Mouse (Mus musculus): ENCODE data around the gene Flt4. TPM values are rescaled to one million over a fixed set of nuclear protein-coding genes. Genes with fewer than 3 reads are reported as not detected.

The Flt4 gene
- polyA plus RNA-seq, 1 experiment from 2014 or later, result 6.1 TPM

- Histone ChIP-seq H3K4me2 (no peak overlapping the region), H3K4me1 (replicated peaks) (peaks cover 24% of the 10 kb centered on the region), H3K27me3 (no peaks in the 10 kb centered on the region), H3K9ac (no peak overlapping the region), H3K27ac (no peak overlapping the region), H3K4me3 (no peak overlapping the region), H3K9me3 (replicated peaks) (no peaks in the 10 kb centered on the region), H3K36me3 (no peaks in the 10 kb centered on the region)
- no peak for ATAC-seq (replicated peaks; ENCODE audit: insufficient number of reproducible peaks, insufficient read depth, low FRiP score, low read depth)
- 59% methylated on average over 15 of the region's 15 CpGs for WGBS
Measured at GRCm38 (mm10) chr11:49662292-49662780, 53.3 kb downstream of the Flt4 start.

GRCm38 (mm10) chr11:49663310-49663709 is 54.2 kb downstream of the Flt4 start, which contains the start of gene Scgb3a1:
TSS of gene Scgb3a1 (plus strand) at chr11:49663610.
- Histone ChIP-seq H3K27me3 (no peaks in the 10 kb centered on the region), H3K4me2 (no peak within 1 kb of the TSS), H3K36me3 (no peaks in the 10 kb centered on the region), H3K27ac (no peak within 1 kb of the TSS), H3K4me1 (replicated peaks) (peaks cover 15% of the 10 kb centered on the region), H3K4me3 (no peak within 1 kb of the TSS), H3K9ac (no peak within 1 kb of the TSS), H3K9me3 (replicated peaks) (no peaks in the 10 kb centered on the region)
- WGBS, result 71% methylated on average over 5 of the region's 5 CpGs
- no peak for ATAC-seq (replicated peaks; ENCODE audit: insufficient number of reproducible peaks, insufficient read depth, low FRiP score, low read depth)

GRCm38 (mm10) chr11:49664262-49665140 is 55.4 kb downstream of the Flt4 start:
- H3K4me2 ChIP-seq, result no peak overlapping the region
- ATAC-seq (replicated peaks; ENCODE audit: insufficient number of reproducible peaks, insufficient read depth, low FRiP score, low read depth), result no peak

GRCm38 (mm10) chr11:49665462-49665861 is 56.4 kb downstream of the Flt4 start:
- no peak overlapping the region for H3K27ac ChIP-seq
- 65% methylated on average over 4 of the region's 4 CpGs for WGBS

More at GRCm38 (mm10) chr11:49664262-49665140, 55.4 kb downstream of the Flt4 start:
- Histone ChIP-seq H3K9me3 (replicated peaks) (no peaks in the 10 kb centered on the region), H3K4me3 (no peak overlapping the region), H3K36me3 (peaks cover 8% of the 10 kb centered on the region), H3K9ac (no peak overlapping the region), H3K27me3 (no peaks in the 10 kb centered on the region), H3K4me1 (replicated peaks) (peaks cover 3% of the 10 kb centered on the region; the same call in 1 of the 2 replicates), H3K27ac (no peak overlapping the region)
- 70% methylated on average over 12 of the region's 12 CpGs for whole genome bisulfite sequencing

GRCm38 (mm10) chr11:49673433-49673832 is 64.4 kb downstream of the Flt4 start:
- Histone ChIP-seq H3K4me3 (no peak overlapping the region), H3K36me3 (peaks cover 58% of the 10 kb centered on the region)
- WGBS, result 74% methylated on average over 3 of the region's 3 CpGs

More at GRCm38 (mm10) chr11:49665462-49665861, 56.4 kb downstream of the Flt4 start:
- H3K9ac ChIP-seq, result no peak overlapping the region
- H3K9me3 ChIP-seq (replicated peaks), result no peaks in the 10 kb centered on the region
- H3K4me2 ChIP-seq, result no peak overlapping the region
- H3K4me3 ChIP-seq, result no peak overlapping the region
- peaks cover 17% of the 10 kb centered on the region for H3K36me3 ChIP-seq
- H3K4me1 ChIP-seq (replicated peaks), result no peaks in the 10 kb centered on the region
- H3K27me3 ChIP-seq, result no peaks in the 10 kb centered on the region
- no peak for ATAC-seq (replicated peaks; ENCODE audit: insufficient number of reproducible peaks, insufficient read depth, low FRiP score, low read depth)

GRCm38 (mm10) chr11:49684237-49684973 is 75.3 kb downstream of the Flt4 start:
- ATAC-seq (replicated peaks; ENCODE audit: insufficient number of reproducible peaks, insufficient read depth, low FRiP score, low read depth), result peak; percentile 72
- Histone ChIP-seq H3K27ac (peak overlapping the region; percentile 91), H3K4me2 (peak overlapping the region; percentile 29), H3K4me1 (replicated peaks) (peaks cover 5% of the 10 kb centered on the region), H3K9me3 (replicated peaks) (no peaks in the 10 kb centered on the region), H3K36me3 (peaks cover 63% of the 10 kb centered on the region), H3K27me3 (no peaks in the 10 kb centered on the region), H3K9ac (no peak overlapping the region), H3K4me3 (no peak overlapping the region)
- 58% methylated on average over 12 of the region's 12 CpGs for WGBS

More at GRCm38 (mm10) chr11:49673433-49673832, 64.4 kb downstream of the Flt4 start:
- no peak overlapping the region for H3K27ac ChIP-seq
- no peaks in the 10 kb centered on the region for H3K4me1 ChIP-seq (replicated peaks)
- H3K27me3 ChIP-seq, result no peaks in the 10 kb centered on the region
- H3K9me3 ChIP-seq (replicated peaks), result no peaks in the 10 kb centered on the region
- H3K9ac ChIP-seq, result no peak overlapping the region
- no peak overlapping the region for H3K4me2 ChIP-seq
- ATAC-seq (replicated peaks; ENCODE audit: insufficient number of reproducible peaks, insufficient read depth, low FRiP score, low read depth), result no peak

- ATAC-seq (replicated peaks; ENCODE audit: insufficient number of reproducible peaks, insufficient read depth, low FRiP score, low read depth), result no peak
- H3K27me3 ChIP-seq, result no peaks in the 10 kb centered on the region
- no peak overlapping the region for H3K27ac ChIP-seq
- H3K9me3 ChIP-seq (replicated peaks), result no peaks in the 10 kb centered on the region
- WGBS, result 91% methylated on average over 3 of the region's 3 CpGs
- 0 out of 2 replicates have a peak, but pooled peaks cover 9% of the 10 kb centered on the region for H3K4me1 ChIP-seq (replicated peaks)
- H3K36me3 ChIP-seq, result peaks cover 29% of the 10 kb centered on the region
- H3K4me3 ChIP-seq, result no peak overlapping the region
- H3K9ac ChIP-seq, result no peak overlapping the region
- H3K4me2 ChIP-seq, result no peak overlapping the region
Measured at GRCm38 (mm10) chr11:49695013-49695412, 86.0 kb downstream of the Flt4 start.

GRCm38 (mm10) chr11:49695695-49696094 is 86.6 kb downstream of the Flt4 start:
- no peak for ATAC-seq (replicated peaks; ENCODE audit: insufficient number of reproducible peaks, insufficient read depth, low FRiP score, low read depth)
- 0 out of 2 replicates have a peak, but pooled peaks cover 5% of the 10 kb centered on the region for H3K4me1 ChIP-seq (replicated peaks)
- 97% methylated on average over 2 of the region's 2 CpGs for WGBS
- no peak overlapping the region for H3K27ac ChIP-seq
- H3K9me3 ChIP-seq (replicated peaks), result no peaks in the 10 kb centered on the region
- H3K4me3 ChIP-seq, result no peak overlapping the region
- no peak overlapping the region for H3K4me2 ChIP-seq
- H3K27me3 ChIP-seq, result no peaks in the 10 kb centered on the region
- H3K9ac ChIP-seq, result no peak overlapping the region
- H3K36me3 ChIP-seq, result peaks cover 23% of the 10 kb centered on the region

GRCm38 (mm10) chr11:49696472-49696871 is 87.4 kb downstream of the Flt4 start:
- no peak for ATAC-seq (replicated peaks; ENCODE audit: insufficient number of reproducible peaks, insufficient read depth, low FRiP score, low read depth)
- H3K9ac ChIP-seq, result no peak overlapping the region
- no peaks in the 10 kb centered on the region for H3K9me3 ChIP-seq (replicated peaks)
- H3K27me3 ChIP-seq, result no peaks in the 10 kb centered on the region
- H3K4me2 ChIP-seq, result no peak overlapping the region
- H3K4me1 ChIP-seq (replicated peaks), result 0 out of 2 replicates have a peak, but pooled peaks cover 4% of the 10 kb centered on the region
- no peak overlapping the region for H3K27ac ChIP-seq
- 71% methylated on average over 2 of the region's 2 CpGs for WGBS
- H3K4me3 ChIP-seq, result no peak overlapping the region
- peaks cover 28% of the 10 kb centered on the region for H3K36me3 ChIP-seq

- no peak for ATAC-seq (replicated peaks; ENCODE audit: insufficient number of reproducible peaks, insufficient read depth, low FRiP score, low read depth)
- 91% methylated on average over 5 of the region's 5 CpGs for WGBS
- Histone ChIP-seq H3K36me3 (peaks cover 38% of the 10 kb centered on the region), H3K27ac (no peak overlapping the region), H3K4me2 (no peak overlapping the region), H3K9me3 (replicated peaks) (no peaks in the 10 kb centered on the region), H3K9ac (no peak overlapping the region), H3K4me1 (replicated peaks) (0 out of 2 replicates have a peak, but pooled peaks cover 4% of the 10 kb centered on the region), H3K27me3 (no peaks in the 10 kb centered on the region), H3K4me3 (no peak overlapping the region)
Measured at GRCm38 (mm10) chr11:49697779-49698178, 88.7 kb downstream of the Flt4 start.

GRCm38 (mm10) chr11:49699079-49699478 is 90.0 kb downstream of the Flt4 start:
- Histone ChIP-seq H3K27ac (no peak overlapping the region), H3K9ac (no peak overlapping the region), H3K4me3 (no peak overlapping the region), H3K4me1 (replicated peaks) (0 out of 2 replicates have a peak, but pooled peaks cover 4% of the 10 kb centered on the region), H3K36me3 (peaks cover 39% of the 10 kb centered on the region), H3K27me3 (no peaks in the 10 kb centered on the region), H3K4me2 (no peak overlapping the region), H3K9me3 (replicated peaks) (no peaks in the 10 kb centered on the region)
- ATAC-seq (replicated peaks; ENCODE audit: insufficient number of reproducible peaks, insufficient read depth, low FRiP score, low read depth), result no peak
- 94% methylated on average over 1 of the region's 1 CpGs for WGBS

Measured in heart, embryonic 15.5 days (tissue).